Mouse (Mus musculus) hindlimb bud, embryonic 11.5 days (tissue): ENCODE measurements around the gene Hinfp.

Source experiments
- DNase-seq: peaks from one replicate; pipeline ENCODE4 v3.0.0-alpha.2; 2012; ENCODE audit warnings: low read depth, low spot score; ENCODE audit errors: extremely low spot score

Gene Hinfp

DNA sequence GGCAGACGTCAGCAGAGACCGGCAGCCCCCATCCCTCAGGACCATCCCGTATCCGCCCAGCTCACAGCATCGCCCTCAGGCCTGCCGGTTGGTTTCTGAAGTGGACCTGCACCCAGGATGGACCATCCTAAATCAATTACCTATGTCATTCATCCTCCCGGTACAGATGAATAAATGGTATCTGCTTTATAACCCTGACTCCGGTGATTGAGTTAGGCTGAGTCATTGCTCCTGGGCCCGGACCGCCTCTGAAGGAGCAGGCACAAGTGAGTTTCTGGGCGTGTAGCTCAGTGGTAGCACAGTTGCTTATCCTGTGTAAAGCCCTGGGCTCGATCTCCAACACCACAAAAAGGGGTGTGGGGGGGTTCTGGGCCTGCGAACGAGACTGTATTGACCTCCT lies 44.1 kb downstream of the Hinfp start:
- no peak for DNase-seq

DNA sequence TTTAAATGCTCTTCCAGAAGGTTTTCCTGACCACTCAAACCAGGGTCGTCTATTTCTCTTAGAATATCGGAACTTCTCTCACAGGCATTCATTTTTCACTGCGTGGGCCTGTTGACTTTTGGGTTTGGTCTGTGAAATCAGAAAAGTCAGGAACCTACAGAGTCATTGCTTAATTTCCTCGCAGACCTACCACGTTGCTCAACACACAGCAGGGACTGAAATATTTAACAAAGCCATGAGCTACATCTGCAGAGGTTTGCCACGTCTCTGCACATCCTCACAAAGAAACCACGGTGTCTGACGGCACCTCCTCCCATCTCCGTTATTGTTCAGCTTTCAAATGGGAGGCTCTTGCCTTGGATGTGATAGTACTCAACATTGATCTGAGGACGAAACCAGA lies 46.5 kb downstream of the Hinfp start:
- DNase-seq: no peak

DNA sequence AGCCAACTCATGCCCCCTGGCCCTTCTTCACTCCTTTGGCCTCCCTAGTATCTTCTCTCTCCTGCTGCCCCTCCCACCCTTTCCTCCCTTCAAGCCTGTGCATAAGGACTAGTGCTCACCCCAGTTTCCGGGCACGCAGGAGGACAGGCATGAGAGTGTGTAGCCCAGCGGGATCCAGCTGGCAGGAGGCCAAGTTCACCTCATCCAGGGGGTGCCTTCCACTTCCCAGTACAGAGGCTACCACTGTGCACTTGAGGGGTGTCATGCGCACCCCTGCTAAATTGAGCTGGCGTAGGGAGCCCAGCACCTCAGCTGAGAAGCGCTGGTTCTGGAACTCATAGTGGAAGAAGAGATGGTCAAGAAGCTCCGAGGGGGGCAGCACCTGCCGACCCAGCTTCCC lies 49.3 kb downstream of the Hinfp start:
- DNase-seq: no peak

DNA sequence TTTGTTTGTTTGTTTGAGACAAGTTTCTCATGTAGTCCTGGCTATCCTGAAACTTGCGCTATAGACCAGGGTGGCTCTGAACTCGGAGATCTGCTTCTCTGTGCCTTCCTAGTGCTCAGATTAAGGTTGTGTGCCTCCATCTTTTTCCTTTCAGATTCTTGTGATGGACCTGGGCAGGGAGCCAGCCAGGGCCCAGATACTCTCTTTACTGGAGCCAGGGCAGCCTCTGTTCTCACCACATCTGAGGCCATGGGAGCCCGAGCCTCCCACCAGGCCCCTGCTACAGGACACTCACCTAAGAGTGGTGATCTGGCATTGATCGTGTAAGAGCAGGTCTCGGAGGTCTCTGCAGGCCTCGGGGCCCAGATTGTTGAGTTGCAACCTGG lies 50.3 kb downstream of the Hinfp start:
- no peak for DNase-seq

DNA sequence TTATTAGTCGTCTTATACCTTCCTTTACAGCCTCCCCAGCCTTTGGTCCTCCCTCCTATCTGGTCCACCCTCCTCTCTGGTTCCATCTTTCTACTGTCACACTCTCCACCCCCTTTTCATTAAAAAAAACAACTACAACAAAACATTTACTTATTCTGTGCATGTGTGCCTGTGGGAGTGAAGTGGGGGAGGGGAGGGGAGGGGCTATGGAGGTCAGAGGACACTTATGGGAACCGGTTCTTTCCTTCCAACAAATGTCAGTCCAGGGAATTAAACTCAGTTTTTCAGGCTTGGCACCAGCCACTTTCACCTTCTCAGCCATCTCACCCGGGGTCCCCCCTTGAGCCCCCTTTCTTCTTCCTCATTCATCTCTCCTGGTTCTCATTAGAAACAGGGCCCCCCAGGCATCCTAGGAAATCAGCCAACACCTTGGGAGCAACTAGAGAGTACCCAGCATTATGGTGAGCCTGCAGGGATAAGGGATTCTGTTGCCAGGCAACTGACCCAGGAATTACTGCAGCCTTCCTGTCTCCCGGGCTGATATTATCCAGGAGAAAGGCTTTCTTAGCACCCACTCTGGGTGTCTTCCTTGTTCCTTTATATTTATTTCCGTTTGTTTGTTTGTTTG lies 50.8 kb downstream of the Hinfp start:
- no peak for DNase-seq

DNA sequence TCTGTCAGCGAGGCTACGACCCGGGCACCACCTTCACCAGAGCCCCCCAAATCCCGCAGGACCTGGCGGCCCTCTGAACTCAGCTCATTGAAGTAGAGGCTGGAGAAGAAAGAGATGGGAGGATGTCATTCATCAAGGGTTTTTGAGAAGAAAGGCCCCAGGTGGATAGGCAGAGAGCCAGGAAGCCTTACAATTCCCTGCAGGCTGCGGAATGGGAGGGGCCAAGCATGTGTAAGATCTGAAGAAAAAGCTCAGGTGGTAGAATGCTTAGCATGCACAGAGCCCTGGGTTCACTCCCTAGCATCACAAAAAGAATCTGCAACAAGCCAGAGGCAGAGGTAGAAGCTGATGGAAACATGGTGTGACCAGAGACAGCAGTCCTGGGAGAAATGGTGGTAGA lies 52.0 kb downstream of the Hinfp start:
- DNase-seq: no peak

DNA sequence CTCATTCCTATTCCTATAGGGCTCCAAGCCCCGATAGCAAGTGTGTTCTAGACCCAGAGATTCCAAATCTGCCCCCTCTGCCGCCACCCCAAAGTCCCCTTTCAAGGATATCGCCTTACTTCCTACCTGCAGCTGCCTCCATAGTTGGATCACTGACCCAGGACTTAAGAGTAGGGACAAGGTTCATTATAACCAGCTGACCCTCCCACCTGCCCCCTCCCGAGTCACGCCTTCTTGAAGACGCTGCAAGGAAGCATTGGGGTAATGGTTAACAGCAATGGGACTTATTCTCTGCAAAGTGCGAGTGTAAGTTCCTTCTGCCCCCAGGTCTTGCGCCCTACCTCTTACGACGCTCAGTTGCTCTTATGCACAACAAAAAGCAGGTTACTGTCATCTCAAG lies 54.2 kb downstream of the Hinfp start, which contains the start of gene Pdzd3:
Gene Pdzd3, minus strand, starts transcription at position 158 of the 400 bp plus-strand sequence.
- no peak for DNase-seq

DNA sequence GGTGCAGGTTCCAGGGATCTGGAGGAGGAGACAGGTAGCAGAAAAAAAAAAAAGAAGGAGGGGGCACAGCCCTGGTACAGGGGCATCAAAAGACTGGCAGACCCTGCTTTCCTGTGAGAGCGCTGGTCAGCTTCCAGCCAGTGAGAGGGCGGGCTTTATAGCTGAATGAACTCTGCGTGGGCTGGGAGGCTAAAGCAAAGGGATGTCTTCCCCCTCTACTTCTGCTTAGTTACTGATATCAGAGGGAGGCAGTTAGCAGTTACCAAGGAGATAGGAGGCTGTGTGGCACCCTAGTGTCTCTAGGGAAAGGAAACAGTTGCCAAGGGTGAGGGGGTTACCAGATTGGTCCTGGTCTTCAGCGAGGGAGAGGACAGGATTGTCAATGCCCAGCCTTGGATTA lies 55.0 kb downstream of the Hinfp start:
- no peak for DNase-seq

DNA sequence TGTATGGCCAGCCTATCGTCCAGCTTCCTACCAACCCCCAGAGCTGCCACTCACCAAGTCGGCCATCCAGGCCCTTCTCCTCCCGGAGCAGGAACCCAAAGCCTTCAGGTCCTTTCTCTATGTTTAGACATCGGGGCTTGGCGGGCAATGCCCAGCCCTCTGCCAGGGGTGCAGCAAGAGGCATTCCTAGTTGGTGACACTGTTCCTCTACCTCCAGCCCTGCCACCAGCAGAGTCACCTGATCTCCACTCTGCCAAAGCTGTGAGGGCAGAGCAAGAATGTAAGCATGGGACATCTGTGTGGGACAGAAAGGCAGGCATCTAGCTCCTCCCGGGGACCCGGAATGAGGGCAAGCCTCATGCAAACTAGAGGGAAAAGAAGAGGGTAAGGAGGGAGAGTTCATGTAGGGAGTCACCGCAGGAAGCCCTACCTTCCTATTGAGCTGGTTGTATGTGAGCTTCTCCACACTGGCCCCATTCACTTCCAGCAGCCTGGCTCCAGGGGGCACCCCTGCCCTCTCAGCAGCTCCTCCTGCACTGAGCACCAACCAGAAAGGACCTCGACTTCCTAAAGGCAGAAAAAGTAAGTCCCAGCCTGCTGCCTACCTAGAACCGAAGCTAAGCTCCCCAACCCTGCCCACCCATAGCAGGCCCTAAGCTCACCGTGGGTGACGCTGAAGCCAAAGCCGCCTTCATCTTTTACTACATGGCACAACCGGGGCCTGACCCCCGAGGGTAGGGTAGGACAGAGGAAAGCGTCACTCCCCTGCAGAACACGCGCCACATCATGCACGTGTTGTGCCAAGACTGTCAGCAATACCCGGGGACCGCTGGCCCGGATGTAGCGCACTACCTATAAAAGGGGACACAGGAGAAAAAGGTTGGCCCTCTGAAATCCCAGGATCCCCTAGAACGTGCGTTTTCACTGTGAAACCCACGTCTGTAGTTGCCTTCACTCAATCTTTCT lies 56.0 kb downstream of the Hinfp start:
- no peak for DNase-seq

DNA sequence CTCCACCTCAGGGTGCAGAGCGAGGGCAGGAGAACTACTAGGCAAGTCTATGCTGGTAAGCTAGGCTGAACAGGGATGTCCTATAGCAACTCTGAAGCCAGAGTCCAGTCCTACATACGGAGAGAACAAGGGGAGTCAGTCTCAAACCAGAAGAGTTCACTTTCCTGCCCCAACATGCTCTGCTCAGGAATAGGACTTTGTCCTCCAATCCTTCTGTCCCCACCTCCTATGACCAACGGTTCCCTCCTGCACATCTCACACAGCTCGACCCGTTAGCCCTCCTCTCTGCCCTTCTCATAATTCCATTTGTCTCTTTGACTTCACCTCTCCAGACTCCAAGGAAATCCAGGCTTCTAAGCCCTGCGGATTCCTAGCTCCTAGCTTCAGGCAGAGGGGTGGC lies 57.6 kb downstream of the Hinfp start:
- no peak for DNase-seq

DNA sequence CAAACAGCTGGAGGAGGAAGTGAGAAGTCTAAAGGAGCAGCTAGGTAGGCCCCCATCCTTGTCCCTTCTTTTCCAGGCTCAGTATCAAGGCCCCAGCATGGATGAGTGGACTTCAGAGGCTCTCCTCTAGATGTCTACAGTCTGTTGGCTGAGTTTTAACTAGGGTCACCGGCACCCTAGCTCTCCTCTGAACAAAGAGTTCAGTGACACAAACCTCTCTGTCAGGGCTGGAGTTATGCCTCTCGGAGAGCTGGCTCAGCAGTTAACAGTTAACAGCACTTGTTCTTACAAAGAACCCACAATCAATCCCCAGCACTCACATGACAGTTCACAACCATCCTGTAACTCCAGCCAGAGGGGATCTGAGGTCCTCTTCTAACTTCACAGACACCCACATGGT lies 61.9 kb downstream of the Hinfp start:
- DNase-seq: no peak
